Mouse (Mus musculus) kidney, embryonic 14.5 days (tissue): ENCODE data around the gene Esrrg. TPM values are rescaled to one million over a fixed set of nuclear protein-coding genes. Genes with fewer than 3 reads are reported as not detected.
A peak's percentile ranks its signal among the peaks of the same experiment; 100 is the strongest.

Experiments used
- ATAC-seq: fragments of 200-750 bp; cut with Nextera tagmentation; 2 replicates; pipeline ENCODE4 v1.8.0; 2017; ENCODE audit warnings: moderate number of reproducible peaks, mild to moderate bottlenecking, moderate TSS enrichment, moderate library complexity; ENCODE audit not compliant: low FRiP score, low TSS enrichment
- H3K27ac ChIP-seq: fragments of 300-500 bp; sonication (generic); 2 replicates; pipeline ENCODE4 v1.5.1; 2014; ENCODE audit warnings: low read depth, mild to moderate bottlenecking, low read length, moderate library complexity, mixed read lengths
- H3K27me3 ChIP-seq: fragments of 300-500 bp; sonication (generic); 2 replicates; pipeline ENCODE4 v1.6.1; 2014; ENCODE audit warnings: mild to moderate bottlenecking, low read length; ENCODE audit not compliant: control insufficient read depth, insufficient read depth
- H3K36me3 ChIP-seq: fragments of 300-500 bp; sonication (generic); 2 replicates; pipeline ENCODE4 v1.6.1; 2014; ENCODE audit warnings: low read length, mixed read lengths; ENCODE audit not compliant: control insufficient read depth, insufficient read depth
- H3K4me1 ChIP-seq: fragments of 300-500 bp; sonication (generic); 2 replicates; pipeline ENCODE4 v1.6.1; 2014; ENCODE audit warnings: low read length, mixed read lengths; ENCODE audit not compliant: control insufficient read depth, insufficient read depth
- H3K4me2 ChIP-seq: fragments of 300-500 bp; sonication (generic); replicated peaks from 2 replicates; pipeline ENCODE4 v1.6.1; 2014; ENCODE audit warnings: low read depth, mild to moderate bottlenecking, low read length
- H3K4me3 ChIP-seq: fragments of 300-500 bp; sonication (generic); 2 replicates; pipeline ENCODE4 v1.5.1; 2014; ENCODE audit warnings: mild to moderate bottlenecking, low read length
- H3K9ac ChIP-seq: fragments of 300-500 bp; sonication (generic); 2 replicates; pipeline ENCODE4 v1.6.1; 2014; ENCODE audit warnings: low read depth, mild to moderate bottlenecking, low read length, moderate library complexity
- H3K9me3 ChIP-seq: fragments of 300-500 bp; sonication (generic); 2 replicates; pipeline ENCODE4 v1.6.1; 2016; ENCODE audit warnings: low read length; ENCODE audit not compliant: control insufficient read depth
- WGBS: fragments of 180-500 bp; shearing (Covaris S2); extraction: QIAGEN DNeasy Blood & Tissue Kit; methylation state at CpG from one replicate; pipeline ENCODE4 v1.1.7; 2014; 5-methylcytosine and 5-hydroxymethylcytosine counted together
- polyA plus RNA-seq: library from polyadenylated mRNA; unstranded; fragments of >200 nt; fragmentation: Nextera tagmentation; extraction: Ambion mirVana; gene quantifications from 2 replicates; pipeline ENCODE4 v1.2.1, GENCODE M21; 2014

Gene Esrrg
- polyA plus RNA-seq, 1 experiment from 2014 or later: 21.5 TPM

GRCm38 (mm10) chr1:187662083-187662609, 53.6 kb downstream of the Esrrg start:
- Histone ChIP-seq H3K4me1 (peaks cover 9% of the 10 kb centered on the region; the same call in 1 of the 2 replicates), H3K9ac (no peak overlapping the region), H3K36me3 (no peaks in the 10 kb centered on the region), H3K4me3 (no peak overlapping the region), H3K27ac (0 out of 2 replicates have a peak overlapping the region, but pooled peaks have one; percentile 15), H3K9me3 (no peaks in the 10 kb centered on the region), H3K4me2 (peak overlapping the region; percentile 15; the same call in 1 of the 2 replicates), H3K27me3 (no peaks in the 10 kb centered on the region)
- WGBS: 11% methylated on average over 12 of the region's 12 CpGs
- ATAC-seq: peak; percentile 44; the same call in 1 of the 2 replicates

GRCm38 (mm10) chr1:187663376-187663775, 54.8 kb downstream of the Esrrg start:
- no peaks in the 10 kb centered on the region for H3K27me3 ChIP-seq
- H3K9ac ChIP-seq: no peak overlapping the region
- 55% methylated on average over 6 of the region's 6 CpGs for WGBS
- ATAC-seq: no peak; the same call in 1 of the 2 replicates
- no peaks in the 10 kb centered on the region for H3K9me3 ChIP-seq
- H3K36me3 ChIP-seq: no peaks in the 10 kb centered on the region
- H3K4me2 ChIP-seq: no peak overlapping the region
- no peak overlapping the region for H3K27ac ChIP-seq
- H3K4me1 ChIP-seq: peaks cover 9% of the 10 kb centered on the region; the same call in 1 of the 2 replicates
- no peak overlapping the region for H3K4me3 ChIP-seq

GRCm38 (mm10) chr1:187664261-187664660, 55.7 kb downstream of the Esrrg start:
- no peaks in the 10 kb centered on the region for H3K9me3 ChIP-seq
- H3K4me2 ChIP-seq: no peak overlapping the region
- 81% methylated on average over 7 of the region's 7 CpGs for WGBS
- H3K36me3 ChIP-seq: no peaks in the 10 kb centered on the region
- H3K27me3 ChIP-seq: no peaks in the 10 kb centered on the region
- no peak for ATAC-seq
- H3K4me1 ChIP-seq: peaks cover 9% of the 10 kb centered on the region; the same call in 1 of the 2 replicates
- H3K27ac ChIP-seq: no peak overlapping the region
- no peak overlapping the region for H3K9ac ChIP-seq
- no peak overlapping the region for H3K4me3 ChIP-seq

GRCm38 (mm10) chr1:187665901-187666600, 57.5 kb downstream of the Esrrg start:
- Histone ChIP-seq H3K4me2 (no peak overlapping the region), H3K27me3 (no peaks in the 10 kb centered on the region), H3K27ac (no peak overlapping the region), H3K4me3 (no peak overlapping the region), H3K9ac (no peak overlapping the region), H3K4me1 (peaks cover 9% of the 10 kb centered on the region; the same call in 1 of the 2 replicates), H3K36me3 (no peaks in the 10 kb centered on the region), H3K9me3 (no peaks in the 10 kb centered on the region)
- WGBS: 32% methylated on average over 10 of the region's 10 CpGs
- no peak for ATAC-seq

- H3K4me1 ChIP-seq: no peaks in the 10 kb centered on the region
- H3K36me3 ChIP-seq: no peaks in the 10 kb centered on the region
- no peak for ATAC-seq
- H3K27me3 ChIP-seq: no peaks in the 10 kb centered on the region
- no peak overlapping the region for H3K4me2 ChIP-seq
- no peak overlapping the region for H3K9ac ChIP-seq
- no peak overlapping the region for H3K27ac ChIP-seq
- WGBS: 93% methylated on average over 6 of the region's 6 CpGs
- no peaks in the 10 kb centered on the region for H3K9me3 ChIP-seq
- H3K4me3 ChIP-seq: no peak overlapping the region
These were observed 61.2 kb downstream of the Esrrg start for GRCm38 (mm10) chr1:187669746-187670145.

- Histone ChIP-seq H3K4me3 (no peak overlapping the region), H3K9ac (no peak overlapping the region), H3K4me1 (0 out of 2 replicates have a peak, but pooled peaks cover 3% of the 10 kb centered on the region), H3K9me3 (no peaks in the 10 kb centered on the region), H3K27ac (no peak overlapping the region), H3K36me3 (no peaks in the 10 kb centered on the region), H3K4me2 (no peak overlapping the region), H3K27me3 (no peaks in the 10 kb centered on the region)
- no peak for ATAC-seq
- WGBS: 65% methylated on average over 5 of the region's 5 CpGs
These were observed 63.9 kb downstream of the Esrrg start for GRCm38 (mm10) chr1:187672446-187672845.

- H3K4me2 ChIP-seq: no peak overlapping the region
- H3K9ac ChIP-seq: no peak overlapping the region
- H3K4me3 ChIP-seq: no peak overlapping the region
- no peak overlapping the region for H3K27ac ChIP-seq
- no peak for ATAC-seq
- H3K4me1 ChIP-seq: 0 out of 2 replicates have a peak, but pooled peaks cover 3% of the 10 kb centered on the region
- no peaks in the 10 kb centered on the region for H3K36me3 ChIP-seq
- 44% methylated on average over 10 of the region's 10 CpGs for WGBS
- no peaks in the 10 kb centered on the region for H3K27me3 ChIP-seq
- H3K9me3 ChIP-seq: no peaks in the 10 kb centered on the region
These were observed 66.2 kb downstream of the Esrrg start for GRCm38 (mm10) chr1:187674771-187675186.

- H3K9ac ChIP-seq: no peak overlapping the region
- no peak overlapping the region for H3K4me3 ChIP-seq
- H3K9me3 ChIP-seq: no peaks in the 10 kb centered on the region
- ATAC-seq: no peak
- H3K36me3 ChIP-seq: no peaks in the 10 kb centered on the region
- WGBS: 82% methylated on average over 10 of the region's 10 CpGs
- 0 out of 2 replicates have a peak, but pooled peaks cover 3% of the 10 kb centered on the region for H3K4me1 ChIP-seq
- no peak overlapping the region for H3K4me2 ChIP-seq
- H3K27me3 ChIP-seq: no peaks in the 10 kb centered on the region
- H3K27ac ChIP-seq: no peak overlapping the region
These were observed 68.0 kb downstream of the Esrrg start for GRCm38 (mm10) chr1:187676626-187677025.

GRCm38 (mm10) chr1:187679246-187679645, 70.7 kb downstream of the Esrrg start:
- 0 out of 2 replicates have a peak, but pooled peaks cover 3% of the 10 kb centered on the region for H3K4me1 ChIP-seq
- H3K27ac ChIP-seq: no peak overlapping the region
- no peaks in the 10 kb centered on the region for H3K9me3 ChIP-seq
- ATAC-seq: no peak
- H3K36me3 ChIP-seq: no peaks in the 10 kb centered on the region
- H3K4me2 ChIP-seq: no peak overlapping the region
- no peak overlapping the region for H3K9ac ChIP-seq
- H3K27me3 ChIP-seq: no peaks in the 10 kb centered on the region
- 82% methylated on average over 1 of the region's 1 CpGs for WGBS
- H3K4me3 ChIP-seq: no peak overlapping the region
